Mouse (Mus musculus): Measurements from ENCODE around the gene Nr2c2ap. TPM values are rescaled to one million over a fixed set of nuclear protein-coding genes. Genes with fewer than 3 reads are reported as not detected.

Nr2c2ap gene
- polyA plus RNA-seq, 1 experiment from 2014 or later = 29.6 TPM

DNA sequence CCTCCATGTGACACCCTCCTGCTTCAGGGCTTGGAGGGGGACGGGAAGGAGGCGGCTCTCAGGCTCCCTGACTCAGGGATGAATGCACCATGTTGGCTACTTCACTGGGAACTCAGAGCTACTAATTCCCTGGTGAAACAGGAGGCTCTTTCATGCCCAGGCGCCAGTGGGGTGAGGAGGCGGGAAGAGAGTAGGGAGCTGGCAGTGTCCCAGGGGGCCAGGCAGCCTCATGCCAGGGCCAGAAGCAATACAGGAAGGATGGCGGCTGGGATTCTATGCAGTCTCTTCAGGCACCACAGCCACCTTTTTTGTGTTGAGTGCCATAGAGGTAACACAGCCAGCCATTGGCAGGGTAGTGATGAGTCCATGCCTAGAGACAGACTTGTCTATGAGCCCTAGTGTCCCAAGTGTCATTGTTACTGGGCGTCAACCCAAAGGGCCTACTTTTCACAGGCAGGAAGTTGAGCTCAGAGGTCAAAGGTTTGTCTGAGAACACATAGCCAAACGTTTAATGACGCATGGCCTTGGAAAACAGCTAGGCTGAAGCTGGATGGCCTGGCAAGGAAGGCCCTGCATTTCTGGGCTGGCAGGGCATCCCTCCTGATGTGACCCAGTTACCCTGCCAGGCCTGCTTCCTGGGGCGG lies 1.7 kb upstream of the Nr2c2ap start:
- H3K36me3 ChIP-seq = peaks cover 23% of the 10 kb centered on the region
- no peak for DNase-seq (ENCODE audit: low spot score)
- H3K4me1 ChIP-seq = peaks cover 16% of the 10 kb centered on the region
- H3K9me3 ChIP-seq (replicated peaks) = no peaks in the 10 kb centered on the region
- no peak overlapping the region for H3K27ac ChIP-seq
- peaks cover 5% of the 10 kb centered on the region; the same call in 1 of the 2 replicates for H3K27me3 ChIP-seq (ENCODE audit: low read depth, poor library complexity, severe bottlenecking)
- WGBS = 69% methylated on average over 9 of the region's 9 CpGs
- H3K4me3 ChIP-seq = no peak overlapping the region

DNA sequence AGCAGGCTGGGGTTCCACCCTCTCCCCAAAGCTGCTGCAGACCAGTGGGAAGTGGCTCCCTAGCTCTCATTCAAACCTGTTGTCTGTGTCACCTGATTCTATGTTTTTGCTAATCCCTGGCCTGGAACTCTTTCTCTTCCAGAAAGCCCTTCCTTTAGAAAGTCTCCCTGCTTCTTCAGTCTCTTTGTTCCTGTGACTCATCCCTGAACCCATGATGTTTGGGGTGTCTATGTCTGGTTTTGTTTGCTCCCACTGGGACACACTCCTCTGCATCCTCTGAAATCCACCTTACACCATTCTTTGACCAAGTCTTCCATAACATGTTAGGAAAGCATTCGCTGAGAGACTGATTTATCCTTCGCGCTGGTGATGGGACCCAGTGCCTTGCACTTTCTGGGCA lies 1.1 kb upstream of the Nr2c2ap start:
- peaks cover 30% of the 10 kb centered on the region for H3K36me3 ChIP-seq
- 76% methylated on average over 3 of the region's 3 CpGs for WGBS
- H3K4me1 ChIP-seq = peaks cover 16% of the 10 kb centered on the region
- H3K9me3 ChIP-seq (replicated peaks) = no peaks in the 10 kb centered on the region
- no peak overlapping the region for H3K4me3 ChIP-seq
- DNase-seq (ENCODE audit: low spot score) = no peak
- H3K27me3 ChIP-seq (ENCODE audit: low read depth, poor library complexity, severe bottlenecking) = 0 out of 2 replicates have a peak, but pooled peaks cover under 1% of the 10 kb centered on the region
- no peak overlapping the region for H3K27ac ChIP-seq

DNA sequence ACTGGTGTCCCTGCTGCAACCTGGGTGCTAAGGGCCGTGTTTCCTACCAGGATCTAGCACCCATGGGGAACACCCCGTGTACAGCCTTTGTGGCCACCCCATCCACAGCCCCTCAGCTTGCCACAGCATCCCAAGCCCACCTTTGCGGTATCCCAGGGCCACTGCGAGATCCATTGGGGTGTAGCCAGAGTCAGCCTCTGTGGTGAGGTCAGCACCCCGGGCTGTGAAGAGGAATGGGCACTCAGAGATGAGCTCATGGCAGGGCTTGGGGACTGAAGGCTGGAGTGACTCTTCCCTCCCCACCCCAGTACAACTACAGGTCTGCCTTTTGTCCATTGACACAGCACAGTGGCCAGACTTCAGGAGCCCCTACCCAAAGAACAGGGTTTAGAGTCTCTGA lies 3.0 kb downstream of the Nr2c2ap start:
- Histone ChIP-seq H3K27ac (no peak overlapping the region), H3K9me3 (replicated peaks) (no peaks in the 10 kb centered on the region), H3K4me3 (no peak overlapping the region), H3K36me3 (peaks cover 58% of the 10 kb centered on the region), H3K27me3 (ENCODE audit: low read depth, poor library complexity, severe bottlenecking) (no peaks in the 10 kb centered on the region), H3K4me1 (peaks cover 26% of the 10 kb centered on the region)
- no peak for DNase-seq (ENCODE audit: low spot score)
- 88% methylated on average over 5 of the region's 5 CpGs for WGBS

DNA sequence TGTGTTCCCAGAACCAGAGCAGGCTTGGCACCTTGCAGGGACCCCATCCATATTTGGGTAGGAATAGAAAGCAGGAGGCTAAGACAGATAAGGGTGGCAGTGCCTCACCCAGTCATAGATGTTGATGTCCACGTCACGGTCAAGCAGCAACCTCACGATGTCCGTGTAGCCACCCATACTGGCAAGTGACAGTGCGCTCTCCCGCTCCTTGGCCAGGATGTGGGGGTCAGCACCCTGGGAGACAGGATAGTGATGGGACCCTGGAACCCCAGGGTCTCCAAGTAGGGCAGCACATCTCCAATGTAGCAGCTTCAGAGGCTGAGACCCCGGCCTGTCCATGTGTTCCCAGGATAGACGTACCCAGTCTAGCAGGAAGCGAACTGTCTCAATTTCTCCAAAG lies 3.8 kb downstream of the Nr2c2ap start:
- H3K27me3 ChIP-seq (ENCODE audit: low read depth, poor library complexity, severe bottlenecking) = no peaks in the 10 kb centered on the region
- no peak overlapping the region for H3K4me3 ChIP-seq
- no peaks in the 10 kb centered on the region for H3K9me3 ChIP-seq (replicated peaks)
- H3K36me3 ChIP-seq = peaks cover 58% of the 10 kb centered on the region
- no peak overlapping the region for H3K27ac ChIP-seq
- no peak for DNase-seq (ENCODE audit: low spot score)
- WGBS = 95% methylated on average over 9 of the region's 9 CpGs
- H3K4me1 ChIP-seq = peaks cover 22% of the 10 kb centered on the region

DNA sequence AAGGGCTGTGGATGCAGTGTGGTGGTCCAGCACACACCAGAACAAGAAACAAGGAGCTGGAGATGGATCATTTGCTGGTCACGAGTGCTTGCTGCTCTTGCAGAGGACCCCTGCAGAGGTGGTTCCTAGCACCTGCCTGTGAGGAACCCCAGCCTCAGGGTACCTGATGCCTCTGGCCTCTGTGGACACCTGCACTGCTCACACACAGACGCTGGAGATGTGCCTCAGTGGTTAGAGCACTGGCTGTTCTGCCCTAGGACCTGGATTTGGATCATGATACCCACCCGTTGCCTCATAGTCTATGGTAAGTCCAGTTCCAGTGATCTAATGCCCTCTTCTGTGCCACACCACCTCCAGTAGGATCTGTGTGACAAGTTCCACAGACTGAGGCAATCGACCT lies 5.5 kb downstream of the Nr2c2ap start:
- Histone ChIP-seq H3K27ac (no peak overlapping the region), H3K4me1 (peaks cover 24% of the 10 kb centered on the region), H3K9me3 (replicated peaks) (no peaks in the 10 kb centered on the region), H3K27me3 (ENCODE audit: low read depth, poor library complexity, severe bottlenecking) (no peaks in the 10 kb centered on the region), H3K36me3 (peaks cover 58% of the 10 kb centered on the region), H3K4me3 (no peak overlapping the region)
- WGBS = 84% methylated on average over 4 of the region's 4 CpGs
- no peak for DNase-seq (ENCODE audit: low spot score)

GRCm38 (mm10) chr8:70137890-70138289 lies 6.8 kb downstream of the Nr2c2ap start:
- Histone ChIP-seq H3K4me1 (peaks cover 20% of the 10 kb centered on the region), H3K9me3 (replicated peaks) (no peaks in the 10 kb centered on the region), H3K4me3 (peak overlapping the region; percentile 89), H3K27me3 (ENCODE audit: low read depth, poor library complexity, severe bottlenecking) (no peaks in the 10 kb centered on the region), H3K36me3 (peaks cover 62% of the 10 kb centered on the region), H3K27ac (no peak overlapping the region)
- WGBS = 83% methylated on average over 4 of the region's 4 CpGs
- DNase-seq (ENCODE audit: low spot score) = no peak

- H3K27ac ChIP-seq = peak within 1 kb of the TSS; percentile 89
- peaks cover 62% of the 10 kb centered on the region for H3K36me3 ChIP-seq
- H3K27me3 ChIP-seq (ENCODE audit: low read depth, poor library complexity, severe bottlenecking) = no peaks in the 10 kb centered on the region
- no peaks in the 10 kb centered on the region for H3K9me3 ChIP-seq (replicated peaks)
- WGBS = under 1% methylated on average over 46 of the region's 46 CpGs
- H3K4me3 ChIP-seq = peak within 1 kb of the TSS; percentile 89
- peak; percentile 98 for DNase-seq (ENCODE audit: low spot score)
- peaks cover 20% of the 10 kb centered on the region for H3K4me1 ChIP-seq
These were observed 8.1 kb downstream of the Nr2c2ap start, which contains the start of the genes Rfxank, Borcs8 and Mef2b for GRCm38 (mm10) chr8:70139026-70139857. TSS of gene Rfxank (minus strand) at chr8:70139154. TSS of gene Borcs8 (plus strand) at chr8:70139499. TSS of gene Mef2b (plus strand) at chr8:70139711.

GRCm38 (mm10) chr8:70139981-70140380 lies 8.8 kb downstream of the Nr2c2ap start:
- DNase-seq (ENCODE audit: low spot score) = no peak
- no peaks in the 10 kb centered on the region for H3K27me3 ChIP-seq (ENCODE audit: low read depth, poor library complexity, severe bottlenecking)
- peaks cover 20% of the 10 kb centered on the region for H3K4me1 ChIP-seq
- H3K36me3 ChIP-seq = peaks cover 62% of the 10 kb centered on the region
- no peaks in the 10 kb centered on the region for H3K9me3 ChIP-seq (replicated peaks)
- H3K27ac ChIP-seq = peak overlapping the region; percentile 89
- peak overlapping the region; percentile 89 for H3K4me3 ChIP-seq
- 16% methylated on average over 9 of the region's 9 CpGs for WGBS

GRCm38 (mm10) chr8:70147678-70148607 lies 16.8 kb downstream of the Nr2c2ap start:
- no peak overlapping the region for H3K27ac ChIP-seq
- H3K9me3 ChIP-seq (replicated peaks) = no peaks in the 10 kb centered on the region
- H3K4me3 ChIP-seq = no peak overlapping the region
- H3K36me3 ChIP-seq = peaks cover 45% of the 10 kb centered on the region
- peaks cover 28% of the 10 kb centered on the region for H3K27me3 ChIP-seq (ENCODE audit: low read depth, poor library complexity, severe bottlenecking)
- DNase-seq (ENCODE audit: low spot score) = no peak
- WGBS = 89% methylated on average over 7 of the region's 7 CpGs
- peaks cover 17% of the 10 kb centered on the region for H3K4me1 ChIP-seq

- WGBS = 14% methylated on average over 13 of the region's 13 CpGs
- H3K4me3 ChIP-seq = no peak overlapping the region
- no peaks in the 10 kb centered on the region for H3K9me3 ChIP-seq (replicated peaks)
- peaks cover 24% of the 10 kb centered on the region for H3K36me3 ChIP-seq
- DNase-seq (ENCODE audit: low spot score) = peak; percentile 54
- H3K27ac ChIP-seq = no peak overlapping the region
- peaks cover 17% of the 10 kb centered on the region for H3K4me1 ChIP-seq
- peaks cover 36% of the 10 kb centered on the region for H3K27me3 ChIP-seq (ENCODE audit: low read depth, poor library complexity, severe bottlenecking)
These were observed 19.0 kb downstream of the Nr2c2ap start for GRCm38 (mm10) chr8:70150158-70150557.

DNA sequence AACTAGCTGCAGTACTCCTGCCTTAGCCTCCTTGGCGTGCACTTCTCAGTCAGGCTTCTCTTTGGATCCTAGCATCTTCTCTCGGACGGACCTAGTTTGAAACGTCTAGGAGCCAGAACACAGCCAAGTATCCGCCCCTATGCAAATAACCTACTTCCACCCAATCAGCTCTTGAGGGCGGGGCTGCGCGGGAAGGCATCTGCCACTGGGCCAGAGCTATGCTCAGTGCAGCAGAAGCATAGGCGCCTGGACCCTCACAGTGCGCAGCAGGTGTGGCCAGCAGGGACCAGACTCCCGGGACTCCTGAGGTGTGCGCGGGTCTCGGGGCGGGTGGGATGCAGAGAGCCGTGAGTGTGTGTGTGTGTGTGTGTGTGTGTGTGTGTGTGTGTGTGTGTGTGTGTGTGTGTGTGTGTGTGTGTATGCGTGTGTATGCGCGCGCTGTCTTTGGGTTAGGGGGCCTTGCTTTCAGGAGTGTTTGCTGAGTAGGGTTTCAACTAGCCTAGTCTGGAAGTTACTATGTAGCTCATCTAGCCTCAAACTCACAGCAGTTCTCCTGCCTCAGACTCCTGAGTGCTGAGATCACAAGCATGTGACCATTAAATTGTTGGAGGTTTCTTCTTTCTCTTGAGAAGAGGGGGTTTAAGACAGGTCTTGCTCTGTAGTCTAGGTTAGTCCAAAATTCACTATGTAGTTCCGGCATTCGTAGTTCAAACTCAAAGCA lies 21.6 kb downstream of the Nr2c2ap start:
- peak; percentile 83 for DNase-seq (ENCODE audit: low spot score)
- Histone ChIP-seq H3K36me3 (no peaks in the 10 kb centered on the region), H3K27me3 (ENCODE audit: low read depth, poor library complexity, severe bottlenecking) (peaks cover 54% of the 10 kb centered on the region), H3K9me3 (replicated peaks) (no peaks in the 10 kb centered on the region), H3K27ac (no peak overlapping the region), H3K4me1 (peaks cover 17% of the 10 kb centered on the region), H3K4me3 (peak overlapping the region; percentile 35; the same call in 1 of the 2 replicates)
- WGBS = 10% methylated on average over 19 of the region's 22 CpGs

GRCm38 (mm10) chr8:70157240-70157800 lies 26.2 kb downstream of the Nr2c2ap start:
- no peak for DNase-seq (ENCODE audit: low spot score)
- Histone ChIP-seq H3K36me3 (no peaks in the 10 kb centered on the region), H3K4me1 (peaks cover 23% of the 10 kb centered on the region), H3K27ac (no peak overlapping the region), H3K4me3 (no peak overlapping the region), H3K9me3 (replicated peaks) (no peaks in the 10 kb centered on the region), H3K27me3 (ENCODE audit: low read depth, poor library complexity, severe bottlenecking) (peaks cover 37% of the 10 kb centered on the region)
- 85% methylated on average over 1 of the region's 1 CpGs for whole genome bisulfite sequencing

Data from limb, embryonic 10.5 days (tissue).